Mouse (Mus musculus): ENCODE data around the gene Ankrd39. TPM values are rescaled to one million over a fixed set of nuclear protein-coding genes. Genes with fewer than 3 reads are reported as not detected.

Gene Ankrd39
- total and polyA plus RNA-seq, 2 experiments from 2014 or later: 30.4 to 34.3 TPM

- no peak overlapping the region for H3K9ac ChIP-seq (replicated peaks; ENCODE audit: low read length, poor library complexity, severe bottlenecking)
Observed at GRCm38 (mm10) chr1:36569694-36570276, 22.5 kb upstream of the Ankrd39 start.

GRCm38 (mm10) chr1:36568776-36569175 is 21.5 kb upstream of the Ankrd39 start:
- Histone ChIP-seq H3K4me1 (ENCODE audit: insufficient read depth, low read length) (no peaks in the 10 kb centered on the region), H3K27ac (ENCODE audit: low read depth, low read length) (no peak overlapping the region), H3K4me2 (ENCODE audit: low read depth, low read length, poor library complexity, severe bottlenecking) (no peak overlapping the region), H3K4me3 (ENCODE audit: low read depth, low read length) (no peak overlapping the region), H3K9ac (replicated peaks; ENCODE audit: low read length, poor library complexity, severe bottlenecking) (no peak overlapping the region), H3K9me3 (ENCODE audit: low read length) (no peaks in the 10 kb centered on the region), H3K36me3 (ENCODE audit: insufficient read depth, low read length) (no peaks in the 10 kb centered on the region), H3K27me3 (ENCODE audit: insufficient read depth, low read length) (no peaks in the 10 kb centered on the region)
- no peak for DNase-seq (ENCODE audit: low spot score)
- ATAC-seq (ENCODE audit: low FRiP score): no peak
- no peak for TF ChIP-seq CTCF (IDR thresholded peaks at IDR 0.05)
- 71% methylated on average over 4 of the region's 4 CpGs for WGBS

More at GRCm38 (mm10) chr1:36569694-36570276, 22.5 kb upstream of the Ankrd39 start:
- no peak for TF ChIP-seq CTCF (IDR thresholded peaks at IDR 0.05)
- H3K27ac ChIP-seq (ENCODE audit: low read depth, low read length): no peak overlapping the region
- WGBS: 48% methylated on average over 7 of the region's 7 CpGs
- no peak overlapping the region for H3K4me2 ChIP-seq (ENCODE audit: low read depth, low read length, poor library complexity, severe bottlenecking)
- no peaks in the 10 kb centered on the region for H3K9me3 ChIP-seq (ENCODE audit: low read length)
- H3K4me1 ChIP-seq (ENCODE audit: insufficient read depth, low read length): no peaks in the 10 kb centered on the region
- no peaks in the 10 kb centered on the region for H3K27me3 ChIP-seq (ENCODE audit: insufficient read depth, low read length)
- DNase-seq (ENCODE audit: low spot score) (no peak), ATAC-seq (ENCODE audit: low FRiP score) (no peak)
- no peaks in the 10 kb centered on the region for H3K36me3 ChIP-seq (ENCODE audit: insufficient read depth, low read length)
- no peak overlapping the region for H3K4me3 ChIP-seq (ENCODE audit: low read depth, low read length)

- Histone ChIP-seq H3K27ac (ENCODE audit: low read depth, low read length) (no peak overlapping the region), H3K4me2 (ENCODE audit: low read depth, low read length, poor library complexity, severe bottlenecking) (no peak overlapping the region), H3K36me3 (ENCODE audit: insufficient read depth, low read length) (no peaks in the 10 kb centered on the region), H3K4me3 (ENCODE audit: low read depth, low read length) (no peak overlapping the region), H3K4me1 (ENCODE audit: insufficient read depth, low read length) (no peaks in the 10 kb centered on the region), H3K9ac (replicated peaks; ENCODE audit: low read length, poor library complexity, severe bottlenecking) (no peak overlapping the region), H3K27me3 (ENCODE audit: insufficient read depth, low read length) (no peaks in the 10 kb centered on the region), H3K9me3 (ENCODE audit: low read length) (no peaks in the 10 kb centered on the region)
- no peak for ATAC-seq (ENCODE audit: low FRiP score)
- TF ChIP-seq CTCF (IDR thresholded peaks at IDR 0.05): no peak
- DNase-seq (ENCODE audit: low spot score): no peak
- WGBS: 41% methylated on average over 21 of the region's 21 CpGs
Observed at GRCm38 (mm10) chr1:36567818-36568603, 20.8 kb upstream of the Ankrd39 start.

- H3K4me2 ChIP-seq (ENCODE audit: low read depth, low read length, poor library complexity, severe bottlenecking): no peak overlapping the region
- H3K27me3 ChIP-seq (ENCODE audit: insufficient read depth, low read length): no peaks in the 10 kb centered on the region
- ATAC-seq (ENCODE audit: low FRiP score) (no peak), DNase-seq (ENCODE audit: low spot score) (no peak)
- no peaks in the 10 kb centered on the region for H3K36me3 ChIP-seq (ENCODE audit: insufficient read depth, low read length)
- no peak for TF ChIP-seq CTCF (IDR thresholded peaks at IDR 0.05)
- WGBS: 5% methylated on average over 2 of the region's 2 CpGs
- H3K9ac ChIP-seq (replicated peaks; ENCODE audit: low read length, poor library complexity, severe bottlenecking): no peak overlapping the region
- H3K4me3 ChIP-seq (ENCODE audit: low read depth, low read length): no peak overlapping the region
- H3K27ac ChIP-seq (ENCODE audit: low read depth, low read length): no peak overlapping the region
- no peaks in the 10 kb centered on the region for H3K4me1 ChIP-seq (ENCODE audit: insufficient read depth, low read length)
- H3K9me3 ChIP-seq (ENCODE audit: low read length): no peaks in the 10 kb centered on the region
Observed at GRCm38 (mm10) chr1:36566425-36566824, 19.2 kb upstream of the Ankrd39 start.

- ATAC-seq (ENCODE audit: low FRiP score) (no peak), DNase-seq (ENCODE audit: low spot score) (no peak)
- TF ChIP-seq CTCF (IDR thresholded peaks at IDR 0.05): no peak
- no peaks in the 10 kb centered on the region for H3K4me1 ChIP-seq (ENCODE audit: insufficient read depth, low read length)
- no peak overlapping the region for H3K4me2 ChIP-seq (ENCODE audit: low read depth, low read length, poor library complexity, severe bottlenecking)
- H3K9me3 ChIP-seq (ENCODE audit: low read length): no peaks in the 10 kb centered on the region
- no peak overlapping the region for H3K4me3 ChIP-seq (ENCODE audit: low read depth, low read length)
- 78% methylated on average over 6 of the region's 6 CpGs for WGBS
- no peak overlapping the region for H3K27ac ChIP-seq (ENCODE audit: low read depth, low read length)
- no peaks in the 10 kb centered on the region for H3K36me3 ChIP-seq (ENCODE audit: insufficient read depth, low read length)
- no peaks in the 10 kb centered on the region for H3K27me3 ChIP-seq (ENCODE audit: insufficient read depth, low read length)
- no peak overlapping the region for H3K9ac ChIP-seq (replicated peaks; ENCODE audit: low read length, poor library complexity, severe bottlenecking)
Observed at GRCm38 (mm10) chr1:36564101-36564500, 16.9 kb upstream of the Ankrd39 start.

- H3K4me1 ChIP-seq (ENCODE audit: insufficient read depth, low read length): peaks cover 3% of the 10 kb centered on the region; the same call in 1 of the 2 replicates
- no peaks in the 10 kb centered on the region for H3K36me3 ChIP-seq (ENCODE audit: insufficient read depth, low read length)
- ATAC-seq (ENCODE audit: low FRiP score) (no peak), DNase-seq (ENCODE audit: low spot score) (no peak)
- no peak overlapping the region for H3K4me2 ChIP-seq (ENCODE audit: low read depth, low read length, poor library complexity, severe bottlenecking)
- H3K9me3 ChIP-seq (ENCODE audit: low read length): no peaks in the 10 kb centered on the region
- H3K27me3 ChIP-seq (ENCODE audit: insufficient read depth, low read length): no peaks in the 10 kb centered on the region
- no peak for TF ChIP-seq CTCF (IDR thresholded peaks at IDR 0.05)
- H3K4me3 ChIP-seq (ENCODE audit: low read depth, low read length): no peak overlapping the region
- no peak overlapping the region for H3K27ac ChIP-seq (ENCODE audit: low read depth, low read length)
- no peak overlapping the region for H3K9ac ChIP-seq (replicated peaks; ENCODE audit: low read length, poor library complexity, severe bottlenecking)
- WGBS: 65% methylated on average over 4 of the region's 4 CpGs
Observed at GRCm38 (mm10) chr1:36563632-36564031, 16.4 kb upstream of the Ankrd39 start.

All from midbrain, postnatal 0 days (tissue).